Mouse (Mus musculus): ENCODE results near the gene Smo. TPM values are rescaled to one million over a fixed set of nuclear protein-coding genes. Genes with fewer than 3 reads are reported as not detected.

The Smo gene
- polyA plus RNA-seq, 1 experiment from 2014 or later: 9.2 TPM

- Histone ChIP-seq H3K9me3 (ENCODE audit: control insufficient read depth, low read length) (no peaks in the 10 kb centered on the region), H3K4me1 (ENCODE audit: control insufficient read depth, insufficient read depth, low read length) (no peaks in the 10 kb centered on the region), H3K4me2 (ENCODE audit: low read depth, low read length) (no peak overlapping the region), H3K27me3 (ENCODE audit: control insufficient read depth, insufficient read depth, low read length) (no peaks in the 10 kb centered on the region), H3K27ac (ENCODE audit: low read depth, low read length) (no peak overlapping the region), H3K4me3 (ENCODE audit: low read depth, low read length) (no peak overlapping the region), H3K9ac (replicated peaks; ENCODE audit: low read depth, low read length) (no peak overlapping the region), H3K36me3 (ENCODE audit: control insufficient read depth, insufficient read depth, low read length) (no peaks in the 10 kb centered on the region)
- no peak for ATAC-seq (ENCODE audit: low read depth)
- WGBS: 78% methylated on average over 3 of the region's 3 CpGs
Observed at GRCm38 (mm10) chr6:29777238-29777555, 41.9 kb downstream of the Smo start.

- H3K9ac ChIP-seq (replicated peaks; ENCODE audit: low read depth, low read length): no peak overlapping the region
- H3K9me3 ChIP-seq (ENCODE audit: control insufficient read depth, low read length): no peaks in the 10 kb centered on the region
- no peak overlapping the region for H3K27ac ChIP-seq (ENCODE audit: low read depth, low read length)
- H3K27me3 ChIP-seq (ENCODE audit: control insufficient read depth, insufficient read depth, low read length): no peaks in the 10 kb centered on the region
- no peak overlapping the region for H3K4me2 ChIP-seq (ENCODE audit: low read depth, low read length)
- H3K4me3 ChIP-seq (ENCODE audit: low read depth, low read length): no peak overlapping the region
- no peaks in the 10 kb centered on the region for H3K4me1 ChIP-seq (ENCODE audit: control insufficient read depth, insufficient read depth, low read length)
- no peaks in the 10 kb centered on the region for H3K36me3 ChIP-seq (ENCODE audit: control insufficient read depth, insufficient read depth, low read length)
- ATAC-seq (ENCODE audit: low read depth): no peak
Observed at GRCm38 (mm10) chr6:29780082-29780481, 44.8 kb downstream of the Smo start.

- WGBS: 89% methylated on average over 2 of the region's 2 CpGs
- no peak overlapping the region for H3K4me2 ChIP-seq (ENCODE audit: low read depth, low read length)
- H3K27me3 ChIP-seq (ENCODE audit: control insufficient read depth, insufficient read depth, low read length): no peaks in the 10 kb centered on the region
- H3K27ac ChIP-seq (ENCODE audit: low read depth, low read length): no peak overlapping the region
- no peaks in the 10 kb centered on the region for H3K4me1 ChIP-seq (ENCODE audit: control insufficient read depth, insufficient read depth, low read length)
- no peaks in the 10 kb centered on the region for H3K36me3 ChIP-seq (ENCODE audit: control insufficient read depth, insufficient read depth, low read length)
- no peak for ATAC-seq (ENCODE audit: low read depth)
- no peak overlapping the region for H3K4me3 ChIP-seq (ENCODE audit: low read depth, low read length)
- H3K9me3 ChIP-seq (ENCODE audit: control insufficient read depth, low read length): no peaks in the 10 kb centered on the region
- no peak overlapping the region for H3K9ac ChIP-seq (replicated peaks; ENCODE audit: low read depth, low read length)
Observed at GRCm38 (mm10) chr6:29780571-29780970, 45.3 kb downstream of the Smo start.

GRCm38 (mm10) chr6:29782239-29782638 lies 46.9 kb downstream of the Smo start:
- H3K27ac ChIP-seq (ENCODE audit: low read depth, low read length): no peak overlapping the region
- no peaks in the 10 kb centered on the region for H3K4me1 ChIP-seq (ENCODE audit: control insufficient read depth, insufficient read depth, low read length)
- no peaks in the 10 kb centered on the region for H3K36me3 ChIP-seq (ENCODE audit: control insufficient read depth, insufficient read depth, low read length)
- no peak for ATAC-seq (ENCODE audit: low read depth)
- H3K27me3 ChIP-seq (ENCODE audit: control insufficient read depth, insufficient read depth, low read length): no peaks in the 10 kb centered on the region
- no peak overlapping the region for H3K9ac ChIP-seq (replicated peaks; ENCODE audit: low read depth, low read length)
- WGBS: 63% methylated on average over 1 of the region's 1 CpGs
- no peak overlapping the region for H3K4me3 ChIP-seq (ENCODE audit: low read depth, low read length)
- no peaks in the 10 kb centered on the region for H3K9me3 ChIP-seq (ENCODE audit: control insufficient read depth, low read length)
- no peak overlapping the region for H3K4me2 ChIP-seq (ENCODE audit: low read depth, low read length)

- Histone ChIP-seq H3K4me2 (ENCODE audit: low read depth, low read length) (no peak overlapping the region), H3K4me1 (ENCODE audit: control insufficient read depth, insufficient read depth, low read length) (no peaks in the 10 kb centered on the region), H3K9me3 (ENCODE audit: control insufficient read depth, low read length) (no peaks in the 10 kb centered on the region), H3K36me3 (ENCODE audit: control insufficient read depth, insufficient read depth, low read length) (no peaks in the 10 kb centered on the region), H3K4me3 (ENCODE audit: low read depth, low read length) (no peak overlapping the region), H3K27me3 (ENCODE audit: control insufficient read depth, insufficient read depth, low read length) (no peaks in the 10 kb centered on the region), H3K9ac (replicated peaks; ENCODE audit: low read depth, low read length) (no peak overlapping the region), H3K27ac (ENCODE audit: low read depth, low read length) (no peak overlapping the region)
- 92% methylated on average over 6 of the region's 6 CpGs for WGBS
- ATAC-seq (ENCODE audit: low read depth): no peak
Observed at GRCm38 (mm10) chr6:29783960-29784359, 48.7 kb downstream of the Smo start.

DNA sequence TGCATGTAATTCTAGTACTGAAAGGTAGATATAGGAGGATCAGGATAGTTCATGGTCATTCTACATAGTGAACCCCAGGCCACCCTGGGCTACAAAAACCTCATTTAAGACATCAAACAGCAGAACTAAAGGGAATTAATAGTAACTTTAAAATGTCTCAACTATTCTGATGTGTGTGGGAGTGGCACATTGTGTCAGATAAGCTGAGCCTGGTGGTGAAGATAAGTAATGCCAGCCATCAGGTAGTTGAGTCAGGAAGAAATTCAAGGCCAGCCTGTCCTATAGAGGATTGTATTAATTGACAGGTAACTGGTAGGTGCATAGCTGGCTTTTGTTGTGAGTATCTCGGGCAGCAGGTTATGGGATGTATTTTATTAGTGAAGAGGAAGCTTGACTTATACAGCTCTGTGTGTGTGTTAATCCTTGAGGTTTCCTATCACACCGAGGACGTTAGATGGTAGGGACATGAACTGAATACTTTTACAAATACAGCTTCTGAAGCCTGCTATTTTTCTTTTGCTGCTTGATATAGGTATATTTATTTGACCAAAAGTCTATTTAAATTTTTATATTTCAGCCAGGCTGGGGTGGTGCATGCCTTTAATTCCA lies 49.2 kb downstream of the Smo start:
- ATAC-seq (ENCODE audit: low read depth): no peak
- WGBS: 88% methylated on average over 3 of the region's 3 CpGs
- H3K36me3 ChIP-seq (ENCODE audit: control insufficient read depth, insufficient read depth, low read length): no peaks in the 10 kb centered on the region
- no peak overlapping the region for H3K4me3 ChIP-seq (ENCODE audit: low read depth, low read length)
- no peak overlapping the region for H3K4me2 ChIP-seq (ENCODE audit: low read depth, low read length)
- no peaks in the 10 kb centered on the region for H3K4me1 ChIP-seq (ENCODE audit: control insufficient read depth, insufficient read depth, low read length)
- H3K9me3 ChIP-seq (ENCODE audit: control insufficient read depth, low read length): no peaks in the 10 kb centered on the region
- no peaks in the 10 kb centered on the region for H3K27me3 ChIP-seq (ENCODE audit: control insufficient read depth, insufficient read depth, low read length)
- H3K27ac ChIP-seq (ENCODE audit: low read depth, low read length): no peak overlapping the region
- no peak overlapping the region for H3K9ac ChIP-seq (replicated peaks; ENCODE audit: low read depth, low read length)

DNA sequence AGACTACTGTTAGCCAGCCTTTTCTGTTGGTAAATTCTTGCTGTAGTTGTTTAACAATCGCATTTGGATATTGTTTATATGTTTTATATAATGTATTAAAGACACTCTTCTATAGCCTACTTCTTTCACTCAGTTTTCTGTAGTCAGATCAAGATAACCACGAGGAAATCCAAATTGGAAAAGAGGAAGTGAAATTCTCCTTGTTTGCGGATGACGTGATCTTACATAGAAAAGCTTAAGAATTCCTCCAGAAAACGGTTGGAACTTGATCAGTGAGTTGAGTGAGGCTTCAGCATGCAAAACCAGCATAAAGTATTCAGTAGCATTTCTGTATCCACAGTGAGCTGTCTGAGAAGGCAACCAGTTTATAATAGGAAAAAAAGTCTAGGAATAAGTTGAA lies 50.5 kb downstream of the Smo start:
- Histone ChIP-seq H3K27ac (ENCODE audit: low read depth, low read length) (no peak overlapping the region), H3K9ac (replicated peaks; ENCODE audit: low read depth, low read length) (no peak overlapping the region), H3K36me3 (ENCODE audit: control insufficient read depth, insufficient read depth, low read length) (no peaks in the 10 kb centered on the region), H3K4me3 (ENCODE audit: low read depth, low read length) (no peak overlapping the region), H3K27me3 (ENCODE audit: control insufficient read depth, insufficient read depth, low read length) (no peaks in the 10 kb centered on the region), H3K4me2 (ENCODE audit: low read depth, low read length) (no peak overlapping the region), H3K4me1 (ENCODE audit: control insufficient read depth, insufficient read depth, low read length) (no peaks in the 10 kb centered on the region), H3K9me3 (ENCODE audit: control insufficient read depth, low read length) (no peaks in the 10 kb centered on the region)
- 92% methylated on average over 5 of the region's 5 CpGs for WGBS
- no peak for ATAC-seq (ENCODE audit: low read depth)

- WGBS: 26% methylated on average over 3 of the region's 3 CpGs
- Histone ChIP-seq H3K9me3 (ENCODE audit: control insufficient read depth, low read length) (no peaks in the 10 kb centered on the region), H3K9ac (replicated peaks; ENCODE audit: low read depth, low read length) (no peak overlapping the region)
Observed at GRCm38 (mm10) chr6:29788779-29789350, 53.6 kb downstream of the Smo start.

DNA sequence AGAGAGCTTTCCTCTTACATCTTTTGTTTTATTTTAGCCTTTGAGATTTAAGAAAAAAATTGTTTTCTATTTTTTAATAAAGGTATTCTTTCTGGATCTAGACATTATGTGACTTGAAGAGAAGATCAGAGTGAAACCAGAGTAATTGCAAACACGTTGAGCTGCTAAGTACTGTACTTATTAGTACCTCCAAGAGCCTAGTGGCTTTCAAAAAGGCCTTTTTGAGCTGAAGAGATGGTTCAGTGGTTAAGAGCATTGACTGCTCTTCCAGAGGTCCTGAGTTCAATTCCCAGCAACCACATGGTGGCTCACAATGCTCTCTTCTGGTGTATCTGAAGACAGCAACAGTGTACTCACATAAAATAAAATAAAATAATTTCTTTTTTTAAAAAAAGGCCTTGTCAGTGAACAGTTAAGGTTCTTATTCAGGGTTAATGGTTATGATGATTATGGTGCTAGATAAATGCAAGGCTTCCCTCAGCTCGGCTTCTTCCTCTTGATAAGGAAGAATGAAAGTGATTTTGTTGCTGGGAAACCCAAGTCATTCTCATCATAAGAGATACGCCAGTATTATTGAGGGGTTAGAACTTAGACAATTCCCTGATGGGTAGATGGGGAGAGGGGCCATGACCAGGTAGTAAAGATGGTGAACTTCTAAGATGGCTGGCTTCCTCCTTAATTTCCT lies 54.9 kb downstream of the Smo start:
- 94% methylated on average over 3 of the region's 3 CpGs for WGBS
- no peak overlapping the region for H3K4me2 ChIP-seq (ENCODE audit: low read depth, low read length)

More at GRCm38 (mm10) chr6:29788779-29789350, 53.6 kb downstream of the Smo start:
- Histone ChIP-seq H3K4me3 (ENCODE audit: low read depth, low read length) (no peak overlapping the region), H3K4me2 (ENCODE audit: low read depth, low read length) (no peak overlapping the region), H3K36me3 (ENCODE audit: control insufficient read depth, insufficient read depth, low read length) (no peaks in the 10 kb centered on the region), H3K27me3 (ENCODE audit: control insufficient read depth, insufficient read depth, low read length) (no peaks in the 10 kb centered on the region), H3K4me1 (ENCODE audit: control insufficient read depth, insufficient read depth, low read length) (no peaks in the 10 kb centered on the region), H3K27ac (ENCODE audit: low read depth, low read length) (no peak overlapping the region)
- ATAC-seq (ENCODE audit: low read depth): no peak

More for the DNA sequence above, 54.9 kb downstream of the Smo start:
- no peak for ATAC-seq (ENCODE audit: low read depth)
- H3K27me3 ChIP-seq (ENCODE audit: control insufficient read depth, insufficient read depth, low read length): no peaks in the 10 kb centered on the region
- no peak overlapping the region for H3K4me3 ChIP-seq (ENCODE audit: low read depth, low read length)
- no peaks in the 10 kb centered on the region for H3K9me3 ChIP-seq (ENCODE audit: control insufficient read depth, low read length)
- H3K36me3 ChIP-seq (ENCODE audit: control insufficient read depth, insufficient read depth, low read length): no peaks in the 10 kb centered on the region
- H3K9ac ChIP-seq (replicated peaks; ENCODE audit: low read depth, low read length): no peak overlapping the region
- no peak overlapping the region for H3K27ac ChIP-seq (ENCODE audit: low read depth, low read length)
- H3K4me1 ChIP-seq (ENCODE audit: control insufficient read depth, insufficient read depth, low read length): no peaks in the 10 kb centered on the region

All from neural tube, embryonic 14.5 days (tissue).